Mouse (Mus musculus) thymus, adult 2 months (tissue): ENCODE measurements around the gene Ptgds. TPM values are rescaled to one million over a fixed set of nuclear protein-coding genes. Genes with fewer than 3 reads are reported as not detected.
A peak's percentile ranks its signal among the peaks of the same experiment; 100 is the strongest.

ENCODE experiments used
- DNase-seq: peaks from one replicate; pipeline ENCODE4 v3.0.0; 2021
- H3K27ac ChIP-seq: fragments of 200-500 bp; 2 replicates; pipeline ENCODE4 v1.5.1; 2012; ENCODE audit warnings: low read length, control low read depth; ENCODE audit not compliant: control insufficient read depth, insufficient read depth
- H3K27me3 ChIP-seq: fragments of 200-500 bp; 2 replicates; pipeline ENCODE4 v1.6.1; 2012; ENCODE audit warnings: mild to moderate bottlenecking, low read length, moderate library complexity, mixed read lengths; ENCODE audit not compliant: control insufficient read depth, insufficient read depth
- H3K36me3 ChIP-seq: fragments of 200-500 bp; 2 replicates; pipeline ENCODE4 v1.6.1; 2012; ENCODE audit warnings: mild to moderate bottlenecking, low read length, moderate library complexity; ENCODE audit not compliant: control insufficient read depth, insufficient read depth
- H3K4me1 ChIP-seq: fragments of 200-500 bp; replicated peaks from 2 replicates; pipeline ENCODE4 v1.6.1; 2012; ENCODE audit warnings: low read length; ENCODE audit not compliant: control insufficient read depth, insufficient read depth
- H3K4me3 ChIP-seq: fragments of 200-500 bp; 2 replicates; pipeline ENCODE4 v1.5.1; 2012; ENCODE audit warnings: mild to moderate bottlenecking, low read length, control low read depth, moderate library complexity; ENCODE audit not compliant: control insufficient read depth, insufficient read depth
- CTCF ChIP-seq: fragments of 200-500 bp; IDR thresholded peaks from 2 replicates; pipeline ENCODE4 v1.5.1; 2012; ENCODE audit warnings: mild to moderate bottlenecking, control low read depth, low read length, moderate library complexity, borderline replicate concordance; ENCODE audit not compliant: control insufficient read depth, poor library complexity, insufficient read depth; ENCODE audit errors: extremely low read depth
- POLR2A ChIP-seq: fragments of 200-500 bp; IDR thresholded peaks from 2 replicates; pipeline ENCODE4 v1.6.1; 2012; ENCODE audit warnings: mild to moderate bottlenecking, low read length, control low read depth, moderate library complexity; ENCODE audit not compliant: control insufficient read depth, poor library complexity, insufficient read depth; ENCODE audit errors: extremely low read depth
- WGBS: fragments of 180-500 bp; shearing (Covaris S2); methylation state at CpG from one replicate; pipeline ENCODE4 v1.1.7; 2018; 5-methylcytosine and 5-hydroxymethylcytosine counted together
- polyA plus RNA-seq: library from polyadenylated mRNA; depleted of rRNA; stranded (reverse); fragments of >200 nt; gene quantifications from 2 replicates; pipeline ENCODE4 v1.2.3, GENCODE M21; 2012; rRNA removed

Gene Ptgds
- polyA plus RNA-seq: 4.4 and 13.8 TPM in 2 replicates

DNA sequence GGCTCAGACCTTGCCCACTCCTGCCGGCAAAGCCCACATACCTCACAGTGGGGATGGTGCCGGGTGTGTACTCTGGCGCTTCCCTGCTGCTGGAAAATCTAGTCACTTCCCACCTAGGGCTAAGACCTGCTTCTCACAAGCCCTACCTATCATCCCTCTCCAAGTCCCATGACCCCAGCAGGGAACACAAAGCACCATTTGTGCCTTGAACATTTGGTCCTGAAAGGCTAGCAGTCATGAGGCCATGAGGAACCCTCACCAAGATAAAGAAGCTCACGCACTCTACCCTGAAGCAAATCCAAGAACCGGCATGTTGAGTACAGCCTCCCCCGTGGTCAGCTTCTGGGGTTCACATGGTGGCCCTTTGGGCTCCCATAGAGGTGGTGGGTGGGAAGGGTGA lies at the start of gene Ptgds:
Gene Ptgds (minus strand): TSS at position 78 of the 400 bp plus-strand sequence.
- peaks cover 31% of the 10 kb centered on the region for H3K4me1 ChIP-seq
- no peak within 1 kb of the TSS for H3K4me3 ChIP-seq
- no peak for DNase-seq

DNA sequence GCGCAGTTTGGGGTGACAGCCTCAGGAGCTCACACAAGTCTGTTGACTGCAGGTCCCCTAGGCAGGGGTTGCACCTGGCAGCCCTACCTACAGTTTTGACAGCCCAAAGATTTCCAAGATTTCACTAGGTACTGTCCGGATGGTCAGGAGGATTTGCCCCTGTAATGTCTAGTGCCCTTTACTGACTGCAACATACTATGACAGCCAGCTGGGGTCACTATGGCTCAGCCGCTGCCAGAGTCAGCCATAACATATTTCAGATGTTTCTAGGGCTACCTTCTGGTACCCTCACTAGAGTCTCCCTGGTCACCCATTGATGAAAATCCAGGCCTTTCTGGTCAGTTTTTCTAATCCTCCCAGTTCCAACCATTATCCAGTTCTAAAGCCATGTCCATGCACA lies 40.1 kb upstream of the Ptgds start:
- no peaks in the 10 kb centered on the region for H3K36me3 ChIP-seq
- 93% methylated on average over 3 of the region's 3 CpGs for WGBS
- no peak for TF ChIP-seq CTCF
- no peak overlapping the region for H3K4me3 ChIP-seq
- DNase-seq: no peak
- H3K27ac ChIP-seq: no peak overlapping the region
- H3K4me1 ChIP-seq: no peaks in the 10 kb centered on the region
- H3K27me3 ChIP-seq: no peaks in the 10 kb centered on the region

More for the DNA sequence above, at the start of gene Ptgds:
- Histone ChIP-seq H3K36me3 (no peaks in the 10 kb centered on the region), H3K27ac (no peak within 1 kb of the TSS), H3K27me3 (no peaks in the 10 kb centered on the region)
- 95% methylated on average over 6 of the region's 6 CpGs for WGBS
- TF ChIP-seq POLR2A (no peak), CTCF (no peak)

DNA sequence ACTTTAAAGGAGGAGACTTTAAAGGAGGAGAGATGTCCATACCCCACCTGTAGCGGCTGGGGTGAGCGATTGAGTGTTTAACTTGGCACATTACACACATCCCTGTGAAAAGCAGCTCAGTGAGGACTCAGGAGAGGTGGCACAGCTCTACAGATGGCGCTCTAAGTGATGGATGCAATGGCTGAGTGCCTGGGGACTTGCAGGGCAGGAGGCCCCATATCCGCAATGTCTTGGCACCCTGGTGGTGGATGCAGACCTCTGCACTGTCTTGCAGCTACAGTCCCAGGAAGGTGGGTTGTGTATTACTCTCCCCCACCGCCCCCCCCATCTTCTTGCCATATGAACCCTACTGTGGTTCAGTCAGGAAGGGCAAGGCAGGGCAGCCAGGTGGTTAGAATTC lies 37.1 kb upstream of the Ptgds start:
- Histone ChIP-seq H3K36me3 (0 out of 2 replicates have a peak, but pooled peaks cover 3% of the 10 kb centered on the region), H3K4me3 (no peak overlapping the region), H3K27ac (no peak overlapping the region), H3K27me3 (no peaks in the 10 kb centered on the region), H3K4me1 (peaks cover 3% of the 10 kb centered on the region)
- DNase-seq: peak; percentile 55
- 65% methylated on average over 5 of the region's 5 CpGs for WGBS
- TF ChIP-seq POLR2A (no peak), CTCF (peak; percentile 66; the same call in 1 of the 2 replicates)

DNA sequence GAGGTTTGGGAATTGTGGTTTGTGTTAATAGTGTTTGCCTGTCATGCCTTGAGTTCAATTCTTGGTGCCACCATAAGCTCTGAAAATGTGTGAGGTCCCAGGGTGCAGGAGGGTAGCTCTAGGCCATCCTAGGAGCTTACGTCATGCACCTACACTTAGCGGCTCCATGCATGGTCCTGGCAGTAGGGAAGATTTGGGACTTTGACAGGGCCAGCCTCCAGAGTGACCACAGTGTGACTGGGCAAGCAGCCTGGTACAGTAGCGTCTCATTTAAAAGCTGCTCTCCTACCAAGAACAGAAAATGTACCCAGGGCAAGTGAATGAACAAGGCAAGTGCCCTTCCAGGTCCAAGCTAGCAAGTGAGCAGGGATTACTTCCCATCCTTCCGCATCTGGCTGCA lies 36.0 kb upstream of the Ptgds start:
- TF ChIP-seq CTCF (no peak), POLR2A (no peak)
- no peak for DNase-seq
- Histone ChIP-seq H3K4me3 (no peak overlapping the region), H3K27ac (no peak overlapping the region), H3K36me3 (0 out of 2 replicates have a peak, but pooled peaks cover 3% of the 10 kb centered on the region), H3K27me3 (no peaks in the 10 kb centered on the region), H3K4me1 (peaks cover 12% of the 10 kb centered on the region)
- WGBS: 98% methylated on average over 4 of the region's 4 CpGs

DNA sequence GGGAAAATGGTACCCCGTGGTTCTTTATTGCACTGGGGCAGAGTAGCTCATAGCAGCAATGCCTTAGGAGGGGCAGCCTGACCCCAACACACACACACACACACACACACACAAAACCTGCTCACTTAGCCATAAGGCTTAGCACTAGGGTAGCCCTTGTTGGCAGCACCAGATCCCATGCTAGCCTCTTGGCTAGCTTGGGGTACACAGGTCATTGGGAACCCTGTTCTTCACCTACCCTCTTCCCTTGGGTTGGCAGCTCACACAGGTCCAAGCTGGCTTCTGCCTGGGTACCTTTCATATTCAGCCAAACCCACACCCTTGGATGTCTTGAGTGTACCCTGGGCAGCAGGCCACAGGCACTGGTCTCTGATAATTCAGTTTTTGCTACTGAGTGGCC lies 35.2 kb upstream of the Ptgds start:
- WGBS: 91% methylated on average over 1 of the region's 1 CpGs
- DNase-seq: no peak
- Histone ChIP-seq H3K4me1 (peaks cover 16% of the 10 kb centered on the region), H3K27ac (no peak overlapping the region), H3K36me3 (0 out of 2 replicates have a peak, but pooled peaks cover 3% of the 10 kb centered on the region), H3K27me3 (no peaks in the 10 kb centered on the region), H3K4me3 (no peak overlapping the region)
- TF ChIP-seq POLR2A: no peak
- TF ChIP-seq CTCF: no peak

DNA sequence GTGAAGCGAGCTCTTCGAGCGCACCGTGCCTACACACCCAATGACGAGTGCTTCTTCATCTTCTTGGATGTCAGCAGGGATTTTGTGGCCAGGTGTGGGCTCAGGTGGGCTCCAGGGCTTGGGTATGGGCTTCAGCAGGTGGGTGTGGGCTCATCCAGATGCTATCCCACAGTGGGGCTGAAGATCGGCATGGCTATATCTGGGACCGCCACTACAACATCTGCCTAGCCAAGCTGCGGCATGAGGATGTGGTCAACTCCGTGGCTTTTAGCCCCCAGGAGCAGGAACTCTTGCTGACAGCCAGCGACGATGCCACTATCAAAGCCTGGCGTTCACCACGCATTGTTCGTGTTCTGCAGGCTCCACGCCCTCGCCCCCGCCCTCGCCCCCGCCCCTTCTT lies 34.7 kb upstream of the Ptgds start:
- no peak for TF ChIP-seq POLR2A
- no peak for TF ChIP-seq CTCF
- Histone ChIP-seq H3K36me3 (0 out of 2 replicates have a peak, but pooled peaks cover 3% of the 10 kb centered on the region), H3K27me3 (no peaks in the 10 kb centered on the region), H3K4me1 (peaks cover 17% of the 10 kb centered on the region), H3K4me3 (no peak overlapping the region), H3K27ac (no peak overlapping the region)
- DNase-seq: no peak
- WGBS: 56% methylated on average over 19 of the region's 19 CpGs

DNA sequence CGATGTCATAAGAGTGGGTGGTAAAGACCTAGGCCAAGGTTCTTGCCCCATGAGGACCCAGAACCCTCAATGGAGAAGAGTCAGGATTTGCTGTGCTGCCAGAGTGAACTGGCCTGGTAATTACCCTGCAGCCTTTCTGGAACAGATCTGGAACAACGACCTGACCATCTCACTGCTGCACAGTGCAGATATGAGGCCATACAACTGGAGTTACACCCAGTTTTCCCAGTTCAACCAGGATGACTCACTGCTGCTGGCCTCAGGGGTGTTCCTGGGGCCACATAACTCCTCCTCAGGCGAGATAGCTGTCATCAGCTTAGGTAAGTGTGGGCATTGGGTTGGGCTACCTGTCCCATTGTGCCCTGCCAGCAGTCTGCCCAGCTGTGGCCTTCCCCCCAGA lies 32.9 kb upstream of the Ptgds start:
- 97% methylated on average over 3 of the region's 3 CpGs for WGBS
- no peak overlapping the region for H3K4me3 ChIP-seq

More for the DNA sequence above, 32.9 kb upstream of the Ptgds start:
- no peak for TF ChIP-seq CTCF
- TF ChIP-seq POLR2A: no peak
- Histone ChIP-seq H3K27me3 (no peaks in the 10 kb centered on the region), H3K36me3 (0 out of 2 replicates have a peak, but pooled peaks cover 3% of the 10 kb centered on the region), H3K4me1 (peaks cover 22% of the 10 kb centered on the region), H3K27ac (no peak overlapping the region)
- no peak for DNase-seq
